Mouse (Mus musculus) retina, adult 2 months (tissue): ENCODE measurements around the gene Sun1.

Experiments
- DNase-seq: peaks from one replicate; pipeline ENCODE4 v3.0.0-alpha.2; 2012; ENCODE audit warnings: low read depth, low spot score

The Sun1 gene

DNA sequence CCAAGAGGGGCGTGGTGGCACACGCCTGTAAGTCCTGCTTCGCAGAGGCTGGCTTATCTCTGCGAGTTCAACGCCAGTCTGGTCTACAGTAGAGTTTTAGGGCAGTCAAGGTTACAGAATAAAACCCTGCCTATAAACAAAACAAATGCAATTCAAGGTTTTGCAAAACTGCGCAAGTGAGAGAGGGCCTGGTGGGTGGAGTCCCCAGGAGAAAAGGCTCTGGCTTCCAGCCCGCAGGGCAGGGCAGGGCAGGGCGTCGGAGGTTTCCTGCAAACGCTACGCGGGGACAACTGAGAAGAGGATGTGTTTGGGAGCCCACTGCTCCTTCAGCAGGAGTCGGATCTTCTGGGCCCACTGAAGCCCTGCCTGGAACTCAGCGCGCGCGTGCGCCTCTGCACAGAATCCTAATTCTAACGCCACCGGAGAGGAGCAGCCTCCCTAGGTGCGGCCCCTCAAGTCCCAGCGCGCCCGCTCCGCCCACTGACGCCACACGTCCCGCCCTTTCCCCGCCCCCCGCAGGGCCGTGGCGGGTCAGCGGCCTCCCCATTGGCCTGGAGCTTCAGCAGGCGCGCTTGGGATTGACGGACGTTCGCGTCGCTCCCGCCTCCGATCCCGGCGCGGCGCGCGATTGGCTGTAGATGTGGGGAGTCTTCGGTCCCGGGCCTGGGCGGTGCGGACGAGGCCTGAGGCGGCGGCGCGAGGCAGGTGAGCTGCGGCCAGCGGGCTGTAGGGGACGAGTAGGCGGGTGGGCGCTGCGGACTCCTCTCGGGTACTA lies at the start of gene Sun1:
Gene Sun1 (plus strand): TSS at position 643 of the 775 bp plus-strand sequence.
- peak; percentile 88 for DNase-seq

- DNase-seq: no peak
These were observed 39.5 kb upstream of the Sun1 start for GRCm38 (mm10) chr5:139160899-139161298.

DNA sequence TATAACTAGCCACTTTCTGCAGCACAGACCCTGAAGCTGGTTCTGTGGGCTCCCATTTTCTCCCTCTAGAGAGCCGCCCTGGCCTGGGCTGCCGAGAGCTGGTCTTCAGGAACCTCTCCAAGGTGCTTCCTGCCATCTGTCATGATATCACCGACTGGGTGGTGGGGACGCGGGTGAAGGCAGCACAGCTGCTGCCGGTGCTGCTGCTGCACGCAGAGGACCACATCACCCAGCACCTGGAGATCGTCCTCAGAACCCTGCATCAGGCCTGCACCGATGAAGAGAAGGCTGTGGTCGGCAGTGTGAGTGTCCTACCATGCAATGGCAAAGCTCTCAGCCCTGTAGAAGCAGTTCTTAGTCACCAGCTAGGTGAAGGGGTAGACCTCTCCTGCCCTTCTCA lies 38.8 kb upstream of the Sun1 start:
- DNase-seq: no peak

DNA sequence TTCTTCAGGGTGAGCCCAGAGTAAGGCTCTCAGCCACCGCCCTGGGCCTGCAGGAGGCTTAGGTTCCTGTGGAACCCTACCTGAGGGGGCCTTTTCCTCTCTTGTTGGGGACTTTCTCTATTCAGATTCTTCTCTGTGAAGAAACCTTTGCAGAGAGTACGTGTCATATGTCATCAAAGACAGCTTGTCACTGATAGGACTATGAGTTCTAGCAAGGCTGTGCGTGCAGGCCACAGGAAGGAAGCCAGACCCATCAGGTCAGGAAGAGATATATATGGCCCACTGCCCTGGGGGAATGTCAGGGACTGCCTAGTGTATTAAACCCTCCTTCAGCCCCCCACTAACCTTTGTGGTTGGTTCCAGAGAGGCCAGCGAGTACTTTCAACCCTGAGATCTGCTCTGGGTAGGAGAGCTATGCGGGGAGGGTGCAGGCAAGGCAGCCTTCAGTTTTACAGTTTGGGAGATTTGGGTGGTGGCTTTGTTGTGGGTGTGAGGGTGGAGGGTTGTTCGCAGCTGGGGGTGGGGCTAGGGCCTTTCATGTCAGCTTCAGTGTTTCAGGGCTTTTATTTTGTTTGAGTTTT lies 33.6 kb upstream of the Sun1 start:
- DNase-seq: no peak

- no peak for DNase-seq
These were observed 32.9 kb upstream of the Sun1 start for GRCm38 (mm10) chr5:139167548-139167947.

DNA sequence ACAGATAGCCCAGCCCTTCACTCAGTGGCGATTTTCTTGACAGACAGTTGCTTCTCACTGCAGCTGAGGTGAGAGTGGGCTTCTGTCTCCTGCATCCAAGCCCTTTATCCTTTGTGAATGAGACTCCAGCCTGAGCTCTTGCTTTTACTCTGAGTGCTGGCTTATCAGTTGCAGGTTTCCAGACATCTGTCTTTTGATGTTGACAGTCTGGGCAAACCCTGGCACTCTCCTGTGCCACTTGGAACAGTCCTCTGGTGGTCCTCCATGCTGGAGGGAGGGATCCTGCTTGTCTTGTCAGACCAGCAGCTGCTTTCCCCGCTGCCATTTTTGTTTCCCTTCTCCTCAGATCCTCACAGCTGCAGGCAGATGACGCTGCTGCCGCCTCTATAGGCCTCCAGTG lies 28.5 kb upstream of the Sun1 start:
- no peak for DNase-seq

GRCm38 (mm10) chr5:139174141-139174540 lies 26.3 kb upstream of the Sun1 start:
- DNase-seq: no peak

GRCm38 (mm10) chr5:139174556-139175547 lies 25.6 kb upstream of the Sun1 start:
- peak; percentile 16 for DNase-seq

- peak; percentile 61 for DNase-seq
These were observed 21.4 kb upstream of the Sun1 start for GRCm38 (mm10) chr5:139178895-139179631.

GRCm38 (mm10) chr5:139183131-139183530 lies 17.3 kb upstream of the Sun1 start:
- no peak for DNase-seq

- no peak for DNase-seq
These were observed 16.8 kb upstream of the Sun1 start for GRCm38 (mm10) chr5:139183601-139184000.

GRCm38 (mm10) chr5:139184897-139185296 lies 15.5 kb upstream of the Sun1 start:
- no peak for DNase-seq

DNA sequence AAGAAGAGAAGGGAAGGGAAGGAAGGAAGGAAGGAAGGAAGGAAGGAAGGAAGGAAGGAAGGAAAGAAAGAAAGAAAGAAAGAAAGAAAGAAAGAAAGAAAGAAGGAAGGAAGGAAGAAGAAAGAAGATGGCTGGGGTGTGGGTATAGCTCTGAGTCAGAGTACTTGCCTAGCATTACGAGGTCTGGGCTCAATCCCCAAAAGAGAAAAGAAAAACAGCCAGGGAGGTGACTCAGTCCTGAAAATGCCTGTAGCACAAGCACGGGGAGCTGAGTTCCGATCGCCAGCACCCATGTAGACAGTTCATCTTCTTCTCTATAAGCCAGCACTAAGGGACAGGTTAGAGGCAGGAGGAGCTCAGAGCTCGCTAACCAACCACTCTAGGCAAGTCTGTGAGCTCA lies 10.7 kb upstream of the Sun1 start:
- no peak for DNase-seq

DNA sequence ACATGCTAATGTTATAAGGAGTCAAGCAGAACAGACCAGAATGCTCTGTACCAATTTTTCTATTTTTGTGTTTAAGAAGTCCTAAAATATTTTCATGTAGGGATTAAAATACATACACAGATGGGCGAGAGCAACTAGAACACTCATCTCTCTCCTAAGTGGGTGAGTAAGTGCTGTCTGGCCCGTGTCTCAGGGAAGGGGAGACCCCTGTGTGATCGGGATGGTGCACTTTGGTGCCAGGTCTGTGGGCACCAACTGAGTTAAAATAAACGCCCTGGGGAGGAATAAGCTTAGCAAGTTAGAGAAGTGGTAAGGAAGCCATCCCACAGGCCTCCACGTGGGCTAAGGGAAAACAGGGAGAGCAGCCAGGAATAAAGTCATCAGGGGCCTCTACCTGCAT lies 9.5 kb upstream of the Sun1 start:
- DNase-seq: no peak

GRCm38 (mm10) chr5:139198779-139199178 lies 1.7 kb upstream of the Sun1 start:
- DNase-seq: no peak

DNA sequence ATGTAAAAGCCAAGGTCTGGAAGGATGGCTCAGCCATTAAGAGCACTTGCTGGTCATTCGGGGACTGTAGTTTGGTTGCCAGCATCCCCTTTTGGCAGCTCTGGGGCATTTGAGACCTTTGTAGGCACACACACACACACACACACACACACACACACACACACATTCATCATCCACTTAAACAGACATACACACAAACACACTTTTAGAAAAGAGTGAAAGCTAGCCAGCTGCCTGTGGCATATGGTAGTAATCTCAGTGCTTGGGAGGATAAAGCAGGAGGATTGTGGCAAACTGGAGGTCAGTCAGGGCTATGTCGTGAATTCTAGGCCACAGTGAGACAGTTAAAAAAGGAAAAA lies 822 bp upstream of the Sun1 start:
- DNase-seq: no peak

GRCm38 (mm10) chr5:139200770-139201569 lies 533 bp downstream of the Sun1 start:
- DNase-seq: no peak

GRCm38 (mm10) chr5:139202127-139202526 lies 1.7 kb downstream of the Sun1 start:
- no peak for DNase-seq

DNA sequence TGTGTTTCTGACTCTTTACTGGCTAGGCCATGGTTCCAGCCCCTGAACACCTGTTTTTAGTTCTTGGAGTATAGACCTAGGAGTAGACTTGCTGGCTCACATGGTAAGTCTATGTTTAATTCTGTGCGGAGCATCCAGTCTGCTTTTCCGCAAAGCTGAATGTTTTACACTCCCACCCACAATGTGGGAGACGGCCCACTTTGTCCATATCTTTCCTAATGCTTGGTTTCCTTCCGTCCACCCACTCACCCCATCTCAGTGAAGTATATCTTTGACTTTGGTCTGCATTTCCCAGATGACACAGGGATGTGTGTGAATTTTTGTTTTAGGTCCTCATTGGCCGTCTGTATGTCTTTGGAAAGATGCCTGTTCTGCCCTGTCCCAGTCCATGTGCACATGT lies 2.9 kb downstream of the Sun1 start:
- DNase-seq: no peak

DNA sequence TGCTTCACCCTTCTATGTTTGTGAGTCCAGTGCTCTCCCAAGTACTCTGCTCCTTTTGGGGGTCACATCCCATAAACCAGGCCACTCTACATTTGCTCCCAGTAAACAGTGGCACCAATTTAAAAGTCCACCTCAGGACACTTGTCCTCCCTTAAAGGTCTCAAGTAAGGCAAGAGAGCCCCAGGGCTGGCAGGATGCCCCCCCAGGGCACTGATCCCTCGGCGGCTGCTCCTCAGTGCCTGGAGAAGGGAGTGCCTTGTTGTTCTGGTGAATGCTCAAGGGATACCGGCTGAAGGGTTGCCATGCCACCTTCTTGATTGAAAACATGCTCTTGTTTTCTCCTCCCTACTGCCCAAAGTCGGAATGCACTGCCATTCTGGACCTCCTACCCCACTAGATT lies 5.6 kb downstream of the Sun1 start:
- DNase-seq: no peak

DNA sequence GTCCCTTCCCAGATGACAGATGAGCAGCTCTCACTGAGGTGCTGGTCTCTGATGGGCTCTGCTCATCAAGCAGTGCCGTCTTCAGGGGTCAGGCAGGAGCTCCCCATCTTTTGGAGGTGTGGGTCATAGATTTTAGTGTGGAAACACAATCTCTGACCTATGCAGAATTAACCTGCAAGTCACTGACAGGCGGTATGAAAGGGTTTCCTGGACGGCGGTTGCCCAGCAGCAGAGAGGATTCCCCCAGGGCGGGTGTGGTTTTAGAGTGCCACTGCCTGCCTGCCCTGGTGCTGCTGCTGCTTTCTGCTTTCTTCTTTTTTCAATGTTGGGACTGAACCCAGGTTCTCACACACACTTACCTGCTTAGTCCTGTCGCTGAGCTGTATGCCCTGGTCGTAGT lies 6.1 kb downstream of the Sun1 start:
- no peak for DNase-seq
